Mouse (Mus musculus) liver, embryonic 16.5 days (tissue): ENCODE data around the gene Tgif2lx2. TPM values are rescaled to one million over a fixed set of nuclear protein-coding genes. Genes with fewer than 3 reads are reported as not detected.
"Not testable (repeated sequence)": the region's sequence is repeated elsewhere in the genome, so short reads cannot be mapped to it uniquely, and the experiment has no call there.

Source experiments
- ATAC-seq: fragments of 200-750 bp; cut with Nextera tagmentation; 2 replicates; pipeline ENCODE4 v1.8.0; 2017; ENCODE audit warnings: low read depth, mild to moderate bottlenecking, moderate number of reproducible peaks, moderate library complexity
- H3K27ac ChIP-seq: fragments of 300-500 bp; sonication (generic); 2 replicates; pipeline ENCODE4 v1.5.1; 2014; ENCODE audit warnings: mild to moderate bottlenecking, low read length
- H3K27me3 ChIP-seq: fragments of 300-500 bp; sonication (generic); 2 replicates; pipeline ENCODE4 v1.6.1; 2014; ENCODE audit warnings: low read depth, low read length, mixed read lengths; ENCODE audit not compliant: control insufficient read depth, insufficient read depth
- H3K36me3 ChIP-seq: fragments of 300-500 bp; sonication (generic); 2 replicates; pipeline ENCODE4 v1.6.1; 2014; ENCODE audit warnings: mild to moderate bottlenecking; ENCODE audit not compliant: control insufficient read depth, insufficient read depth
- H3K4me1 ChIP-seq: fragments of 300-500 bp; sonication (generic); 2 replicates; pipeline ENCODE4 v1.6.1; 2014; ENCODE audit warnings: low read depth, low read length, mixed read lengths; ENCODE audit not compliant: control insufficient read depth
- H3K4me2 ChIP-seq: fragments of 300-500 bp; sonication (generic); 2 replicates; pipeline ENCODE4 v1.6.1; 2014; ENCODE audit warnings: low read depth, low read length, mixed read lengths
- H3K4me3 ChIP-seq: fragments of 300-500 bp; sonication (generic); 2 replicates; pipeline ENCODE4 v1.5.1; 2014; ENCODE audit warnings: low read depth, mild to moderate bottlenecking, low read length
- H3K9ac ChIP-seq: fragments of 300-500 bp; sonication (generic); 2 replicates; pipeline ENCODE4 v1.6.1; 2014; ENCODE audit warnings: low read depth, low read length
- H3K9me3 ChIP-seq: fragments of 300-500 bp; sonication (generic); replicated peaks from 2 replicates; pipeline ENCODE4 v1.6.1; 2016; ENCODE audit warnings: low read length; ENCODE audit not compliant: control insufficient read depth
- WGBS: fragments of 180-500 bp; shearing (Covaris S2); extraction: QIAGEN DNeasy Blood & Tissue Kit; methylation state at CpG from one replicate; pipeline ENCODE4 v1.1.7; 2014; ENCODE audit not compliant: insufficient replicate concordance; 5-methylcytosine and 5-hydroxymethylcytosine counted together
- polyA plus RNA-seq: library from polyadenylated mRNA; unstranded; fragments of >200 nt; fragmentation: Nextera tagmentation; extraction: Ambion mirVana; gene quantifications from 2 replicates; pipeline ENCODE4 v1.2.1, GENCODE M21; 2015

Gene Tgif2lx2
- polyA plus RNA-seq: not detected in 2 replicates

DNA sequence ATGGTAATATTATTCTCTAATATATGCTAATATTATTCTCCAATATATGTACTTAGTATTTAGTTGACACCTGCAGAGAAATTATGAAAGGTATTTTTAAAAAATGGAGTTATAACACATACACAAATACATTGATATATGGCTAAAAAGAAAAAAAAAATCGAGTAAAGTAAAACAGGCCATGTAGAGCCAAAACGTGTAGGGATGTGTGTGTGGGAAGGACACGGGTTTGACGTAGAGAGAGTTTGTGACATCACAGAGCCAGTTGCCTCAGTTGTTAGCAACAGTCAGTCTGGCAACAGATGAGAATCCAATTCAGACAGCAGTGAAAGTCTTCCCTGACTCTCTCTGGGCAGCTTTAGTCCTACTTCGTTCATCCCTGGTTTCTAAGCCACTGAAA lies at the start of gene Tgif2lx2:
Tgif2lx2 (plus strand) TSS at position 301 of the 400 bp plus-strand sequence.
- H3K36me3 ChIP-seq, H3K4me2 ChIP-seq, H3K4me1 ChIP-seq, ATAC-seq, H3K27me3 ChIP-seq, H3K4me3 ChIP-seq, H3K9me3 ChIP-seq, H3K27ac ChIP-seq, H3K9ac ChIP-seq: not testable (repeated sequence)
- WGBS: no CpG with 5 or more reads among the region's 5 CpGs

Other genes with a start within 250 kb of the Tgif2lx2 start
- gene Tgif2lx1, start 53.5 kb downstream of the Tgif2lx2 start, polyA plus RNA-seq: not detected in 2 replicates